Mouse (Mus musculus) right cerebral cortex, postnatal 36 days (tissue): ENCODE measurements at regions not wholly inside any gene's neighbourhood (a gene's known extent, or its start where the extent isn't known, plus 50 kb on each side); places are given as distances from the start of the nearest gene placed in this dataset.
A peak's percentile ranks its signal among the peaks of the same experiment; 100 is the strongest.

Source experiments
- DNase-seq, 2 experiments: peaks; one replicate each; pipeline ENCODE4 v3.0.0; 2022; ENCODE audit warnings: low spot score in 2 of 2, mixed read lengths in 1 of 2

- DNase-seq: no peak
Measured at GRCm38 (mm10) chr7:135818298-135818697, 102.1 kb upstream of the Mki67 start.

GRCm38 (mm10) chr7:135823884-135824750 is 108.0 kb upstream of the Mki67 start:
- DNase-seq: no peak

- DNase-seq: no peak
Measured at GRCm38 (mm10) chr7:135829246-135829645, 113.1 kb upstream of the Mki67 start.

GRCm38 (mm10) chr7:135833425-135833824 is 117.3 kb upstream of the Mki67 start:
- no peak for DNase-seq

GRCm38 (mm10) chr7:135836808-135837733 is 120.9 kb upstream of the Mki67 start:
- peak; percentile 45 to 49 for DNase-seq

- no peak for DNase-seq
Measured at GRCm38 (mm10) chr7:135844018-135844417, 127.9 kb upstream of the Mki67 start.

GRCm38 (mm10) chr7:135847304-135847703 is 131.1 kb upstream of the Mki67 start:
- DNase-seq: no peak

- no peak for DNase-seq
Measured at GRCm38 (mm10) chr7:135848170-135848569, 132.0 kb upstream of the Mki67 start.

GRCm38 (mm10) chr7:135848833-135849232 is 132.7 kb upstream of the Mki67 start:
- DNase-seq: no peak

- no peak for DNase-seq
Measured at GRCm38 (mm10) chr7:135853127-135853813, 137.1 kb upstream of the Mki67 start.

GRCm38 (mm10) chr7:135853814-135854324 is 137.7 kb upstream of the Mki67 start:
- no peak for DNase-seq

- no peak for DNase-seq
Measured at GRCm38 (mm10) chr7:135860288-135860687, 144.1 kb upstream of the Mki67 start.

GRCm38 (mm10) chr7:135860741-135861408 is 144.7 kb upstream of the Mki67 start:
- DNase-seq: no peak

GRCm38 (mm10) chr7:135861409-135861805 is 145.2 kb upstream of the Mki67 start:
- DNase-seq: no peak

GRCm38 (mm10) chr7:135863581-135864426 is 147.6 kb upstream of the Mki67 start:
- DNase-seq: no peak

- no peak for DNase-seq
Measured at GRCm38 (mm10) chr7:135870981-135871380, 154.8 kb upstream of the Mki67 start.

GRCm38 (mm10) chr7:135877091-135877874 is 161.1 kb upstream of the Mki67 start:
- no peak for DNase-seq

- no peak for DNase-seq
Measured at GRCm38 (mm10) chr7:135878750-135879149, 162.6 kb upstream of the Mki67 start.

- no peak for DNase-seq
Measured at GRCm38 (mm10) chr7:135880446-135880845, 164.3 kb upstream of the Mki67 start.
